Mouse (Mus musculus) heart, postnatal 0 days (tissue): ENCODE measurements at regions not wholly inside any gene's neighbourhood (a gene's known extent, or its start where the extent isn't known, plus 50 kb on each side); places are given as distances from the start of the nearest gene placed in this dataset.

Experiments used
- CTCF ChIP-seq: IDR thresholded peaks from 2 replicates; pipeline ENCODE4 v1.5.1; 2016; ENCODE audit warnings: antibody characterized with exemption, control low read depth, low read depth
- EP300 ChIP-seq: IDR thresholded peaks from 2 replicates; pipeline ENCODE4 v1.6.1; 2016; ENCODE audit warnings: antibody characterized with exemption, low read depth

- TF ChIP-seq CTCF (no peak), EP300 (no peak)
Measured at GRCm38 (mm10) chr8:126855056-126855609, 90.5 kb downstream of the Tomm20 start.
